Mouse (Mus musculus) heart, embryonic 16.5 days (tissue): ENCODE data around the gene Chmp1a. TPM values are rescaled to one million over a fixed set of nuclear protein-coding genes. Genes with fewer than 3 reads are reported as not detected.

ENCODE experiments used
- ATAC-seq: fragments of 200-750 bp; cut with Nextera tagmentation; replicated peaks from 2 replicates; pipeline ENCODE4 v1.8.0; 2017; ENCODE audit warnings: moderate number of reproducible peaks; ENCODE audit not compliant: insufficient read depth, low FRiP score; ENCODE audit errors: extremely low read depth
- H3K27ac ChIP-seq: fragments of 300-500 bp; sonication (generic); 2 replicates; pipeline ENCODE4 v1.5.1; 2014; ENCODE audit warnings: mild to moderate bottlenecking, low read length, control low read depth, moderate library complexity
- H3K27me3 ChIP-seq: fragments of 300-500 bp; sonication (generic); 2 replicates; pipeline ENCODE4 v1.6.1; 2014; ENCODE audit warnings: low read length, mixed read lengths; ENCODE audit not compliant: control insufficient read depth, insufficient read depth
- H3K36me3 ChIP-seq: fragments of 300-500 bp; sonication (generic); 2 replicates; pipeline ENCODE4 v1.6.1; 2014; ENCODE audit not compliant: control insufficient read depth, insufficient read depth
- H3K4me1 ChIP-seq: fragments of 300-500 bp; sonication (generic); 2 replicates; pipeline ENCODE4 v1.6.1; 2014; ENCODE audit warnings: low read length, mixed read lengths; ENCODE audit not compliant: control insufficient read depth, insufficient read depth
- H3K4me2 ChIP-seq: fragments of 300-500 bp; sonication (generic); 2 replicates; pipeline ENCODE4 v1.6.1; 2014; ENCODE audit warnings: low read depth, mild to moderate bottlenecking, control low read depth, low read length
- H3K4me3 ChIP-seq: fragments of 300-500 bp; sonication (generic); 2 replicates; pipeline ENCODE4 v1.5.1; 2014; ENCODE audit warnings: mild to moderate bottlenecking, control low read depth, low read length
- H3K9ac ChIP-seq: fragments of 300-500 bp; sonication (generic); 2 replicates; pipeline ENCODE4 v1.6.1; 2014; ENCODE audit warnings: low read length, control low read depth
- H3K9me3 ChIP-seq: fragments of 300-500 bp; sonication (generic); replicated peaks from 2 replicates; pipeline ENCODE4 v1.6.1; 2016; ENCODE audit warnings: low read length; ENCODE audit not compliant: control insufficient read depth
- WGBS: fragments of 180-500 bp; shearing (Covaris S2); extraction: QIAGEN DNeasy Blood & Tissue Kit; methylation state at CpG from one replicate; pipeline ENCODE4 v1.1.7; 2014; 5-methylcytosine and 5-hydroxymethylcytosine counted together
- polyA plus RNA-seq: library from polyadenylated mRNA; unstranded; fragments of >200 nt; fragmentation: Nextera tagmentation; extraction: Ambion mirVana; gene quantifications from 2 replicates; pipeline ENCODE4 v1.2.1, GENCODE M21; 2015

Chmp1a gene
- polyA plus RNA-seq, 1 experiment from 2014 or later, result 108 TPM

DNA sequence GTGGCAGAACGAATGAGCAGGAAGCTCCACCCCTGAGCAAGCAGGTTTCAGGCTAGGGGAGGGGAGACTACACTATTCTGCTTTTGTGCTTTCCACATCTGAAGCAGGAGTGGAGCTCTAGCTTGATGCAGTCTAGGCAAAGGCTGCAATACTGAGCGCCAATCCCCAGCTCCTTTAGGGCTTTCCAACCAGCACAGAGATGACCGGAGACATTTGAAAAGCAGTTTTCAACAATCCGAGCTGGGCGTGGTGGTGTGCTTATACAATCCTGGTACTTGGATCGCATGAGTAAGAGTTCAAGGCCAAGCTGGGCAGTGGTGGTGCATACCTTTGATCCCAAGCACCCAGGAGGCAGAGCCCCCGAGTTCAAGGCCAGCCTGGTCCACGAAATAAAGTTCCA lies 20.7 kb downstream of the Chmp1a start:
- ATAC-seq, result no peak
- no peaks in the 10 kb centered on the region for H3K27me3 ChIP-seq
- H3K4me2 ChIP-seq, result no peak overlapping the region
- 70% methylated on average over 7 of the region's 8 CpGs for WGBS
- no peaks in the 10 kb centered on the region for H3K4me1 ChIP-seq
- H3K9ac ChIP-seq, result no peak overlapping the region
- no peak overlapping the region for H3K27ac ChIP-seq
- H3K4me3 ChIP-seq, result no peak overlapping the region
- no peaks in the 10 kb centered on the region for H3K9me3 ChIP-seq
- H3K36me3 ChIP-seq, result no peaks in the 10 kb centered on the region

DNA sequence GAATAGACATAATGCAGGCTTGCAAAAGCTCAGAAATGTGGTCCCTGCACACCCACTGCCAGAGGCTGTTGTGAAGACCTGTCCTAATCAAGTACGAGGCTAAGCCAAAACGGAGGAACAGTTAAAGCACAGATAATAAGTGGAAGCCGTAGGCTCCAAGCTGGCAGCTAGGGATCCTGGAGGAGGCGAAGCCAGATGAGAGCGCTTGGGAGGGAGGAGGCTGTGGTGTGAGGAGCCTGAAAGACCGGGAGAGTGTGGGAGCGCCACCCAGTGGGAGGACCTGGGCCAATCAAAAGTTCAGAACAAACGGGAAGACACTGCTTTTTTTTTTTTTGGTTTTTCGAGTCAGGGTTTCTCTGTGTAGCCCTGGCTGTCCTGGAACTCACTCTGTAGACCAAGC lies 21.9 kb downstream of the Chmp1a start:
- Histone ChIP-seq H3K9ac (no peak overlapping the region), H3K27me3 (no peaks in the 10 kb centered on the region), H3K27ac (no peak overlapping the region), H3K36me3 (no peaks in the 10 kb centered on the region), H3K4me1 (no peaks in the 10 kb centered on the region), H3K4me2 (peak overlapping the region; percentile 13; the same call in 1 of the 2 replicates), H3K9me3 (no peaks in the 10 kb centered on the region), H3K4me3 (no peak overlapping the region)
- WGBS, result 1% methylated on average over 9 of the region's 9 CpGs
- peak; percentile 63 for ATAC-seq

DNA sequence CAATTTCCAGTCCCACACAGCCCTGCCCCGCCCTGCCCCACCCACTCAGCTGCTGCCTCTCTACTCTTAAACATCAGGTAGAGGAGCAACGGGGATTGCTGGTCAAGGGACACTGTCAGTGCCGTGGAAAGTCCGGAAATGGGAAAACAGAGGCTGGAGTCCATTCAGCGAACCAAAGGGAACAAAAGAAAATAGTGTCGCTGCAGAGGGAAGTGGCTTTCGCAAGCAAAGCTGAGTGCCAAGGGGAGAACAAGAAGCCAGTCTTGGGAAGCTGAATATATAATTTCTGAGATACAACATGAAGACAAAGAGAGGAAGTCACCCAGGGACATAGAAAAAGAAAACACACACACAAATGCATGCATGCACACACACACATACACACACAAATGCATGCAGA lies 23.7 kb downstream of the Chmp1a start:
- no peak overlapping the region for H3K27ac ChIP-seq
- ATAC-seq, result no peak
- WGBS, result 76% methylated on average over 7 of the region's 7 CpGs
- H3K9ac ChIP-seq, result no peak overlapping the region
- no peaks in the 10 kb centered on the region for H3K4me1 ChIP-seq
- no peak overlapping the region for H3K4me2 ChIP-seq
- H3K9me3 ChIP-seq, result no peaks in the 10 kb centered on the region
- H3K36me3 ChIP-seq, result no peaks in the 10 kb centered on the region
- no peaks in the 10 kb centered on the region for H3K27me3 ChIP-seq
- H3K4me3 ChIP-seq, result no peak overlapping the region

DNA sequence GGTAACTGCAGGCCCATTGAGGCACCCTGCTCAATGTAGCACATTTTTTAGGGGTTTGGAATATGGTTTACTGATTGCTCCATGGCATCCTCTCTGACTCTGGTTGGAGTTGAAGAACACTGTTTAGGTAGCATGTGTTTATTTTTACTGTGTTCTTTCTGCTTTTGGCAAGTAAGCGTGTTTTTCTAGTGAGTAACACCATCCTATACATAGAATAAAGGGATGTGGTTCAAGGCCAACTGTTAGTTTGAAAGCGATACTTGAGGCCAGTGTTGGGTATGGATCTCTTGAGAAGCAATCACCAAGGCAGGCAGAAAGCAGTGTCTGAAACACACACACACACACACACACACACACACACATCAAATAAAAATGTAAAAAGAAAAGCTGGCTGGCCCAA lies 24.6 kb downstream of the Chmp1a start:
- WGBS, result 70% methylated on average over 2 of the region's 2 CpGs
- Histone ChIP-seq H3K4me3 (no peak overlapping the region), H3K36me3 (no peaks in the 10 kb centered on the region), H3K4me2 (no peak overlapping the region), H3K27me3 (no peaks in the 10 kb centered on the region), H3K27ac (no peak overlapping the region), H3K9me3 (no peaks in the 10 kb centered on the region), H3K9ac (no peak overlapping the region), H3K4me1 (no peaks in the 10 kb centered on the region)
- ATAC-seq, result no peak

DNA sequence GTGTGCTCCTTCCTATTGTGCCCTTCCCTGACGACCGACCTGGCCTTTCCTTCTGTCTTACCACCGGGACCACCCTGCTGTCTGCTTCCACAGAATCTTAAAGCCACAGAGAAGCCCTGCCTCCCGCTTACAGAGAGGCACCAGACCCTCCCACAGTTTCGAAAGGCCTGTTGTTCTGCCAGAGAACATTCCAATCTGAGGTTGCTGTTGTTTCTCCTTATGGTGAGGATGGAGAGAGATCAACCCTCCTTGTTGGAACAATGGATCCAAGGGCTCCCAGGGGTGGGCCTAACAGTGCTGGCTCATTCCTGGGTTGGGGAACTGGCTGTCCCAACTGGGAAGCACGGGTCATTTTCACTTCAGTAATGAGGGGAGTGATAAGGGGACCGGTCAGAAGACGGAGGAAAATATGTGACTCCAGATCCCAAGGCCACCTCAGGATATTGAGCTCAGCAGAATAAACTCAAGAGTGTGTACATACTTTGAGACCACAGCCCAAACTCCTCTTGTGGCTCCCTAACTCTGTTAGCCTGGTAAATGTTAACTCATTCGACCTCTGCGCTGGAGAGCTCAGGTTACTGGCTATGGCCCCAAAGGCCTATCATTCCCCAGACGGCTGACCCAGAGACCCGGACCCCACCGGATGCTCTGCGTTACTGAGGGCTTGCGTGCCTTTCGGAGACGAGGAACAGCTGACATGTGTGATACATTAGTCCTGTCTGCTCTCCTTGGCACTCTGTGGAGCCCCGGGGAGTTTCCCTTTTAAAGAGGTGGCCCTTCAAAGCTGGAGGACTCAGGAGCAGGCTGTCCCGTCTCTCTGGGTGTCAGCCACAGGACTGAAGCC lies 26.8 kb downstream of the Chmp1a start, which contains the start of gene Dpep1:
TSS of gene Dpep1 (plus strand) at position 677 of the 844 bp plus-strand sequence.
- ATAC-seq, result peak; percentile 34; the same call in 1 of the 2 replicates

DNA sequence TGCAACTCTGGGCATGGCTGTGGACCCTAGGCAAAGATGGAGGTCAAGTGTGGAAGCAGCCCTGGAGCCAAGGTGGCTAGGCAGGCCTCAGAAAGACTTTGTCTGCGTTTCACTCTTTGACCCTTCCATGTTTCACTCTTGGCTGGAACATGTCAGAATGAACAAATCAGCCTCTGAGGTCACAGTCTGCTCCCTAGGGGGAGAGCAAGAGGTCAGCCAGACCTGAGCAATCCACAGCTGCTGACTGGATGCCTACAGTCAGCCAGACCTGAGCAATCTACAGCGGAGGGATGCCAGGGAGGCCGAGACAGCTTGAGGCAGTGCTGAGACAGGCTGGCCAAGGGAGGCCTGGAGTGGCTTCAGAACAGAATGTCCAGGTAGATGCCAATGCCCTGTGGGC lies 31.2 kb downstream of the Chmp1a start:
- ATAC-seq, result no peak
- Histone ChIP-seq H3K4me2 (no peak overlapping the region), H3K36me3 (no peaks in the 10 kb centered on the region), H3K4me3 (no peak overlapping the region), H3K27me3 (no peaks in the 10 kb centered on the region), H3K27ac (no peak overlapping the region), H3K9ac (no peak overlapping the region), H3K4me1 (no peaks in the 10 kb centered on the region), H3K9me3 (peaks cover 6% of the 10 kb centered on the region)
- 67% methylated on average over 3 of the region's 3 CpGs for WGBS

More for the DNA sequence above, 26.8 kb downstream of the Chmp1a start, which contains the start of gene Dpep1:
- no peaks in the 10 kb centered on the region for H3K4me1 ChIP-seq
- H3K4me2 ChIP-seq, result no peak within 1 kb of the TSS
- 34% methylated on average over 19 of the region's 19 CpGs for WGBS
- H3K27me3 ChIP-seq, result no peaks in the 10 kb centered on the region
- H3K4me3 ChIP-seq, result no peak within 1 kb of the TSS
- H3K9me3 ChIP-seq, result no peaks in the 10 kb centered on the region
- no peaks in the 10 kb centered on the region for H3K36me3 ChIP-seq
- H3K9ac ChIP-seq, result no peak within 1 kb of the TSS
- H3K27ac ChIP-seq, result peak within 1 kb of the TSS; percentile 36

DNA sequence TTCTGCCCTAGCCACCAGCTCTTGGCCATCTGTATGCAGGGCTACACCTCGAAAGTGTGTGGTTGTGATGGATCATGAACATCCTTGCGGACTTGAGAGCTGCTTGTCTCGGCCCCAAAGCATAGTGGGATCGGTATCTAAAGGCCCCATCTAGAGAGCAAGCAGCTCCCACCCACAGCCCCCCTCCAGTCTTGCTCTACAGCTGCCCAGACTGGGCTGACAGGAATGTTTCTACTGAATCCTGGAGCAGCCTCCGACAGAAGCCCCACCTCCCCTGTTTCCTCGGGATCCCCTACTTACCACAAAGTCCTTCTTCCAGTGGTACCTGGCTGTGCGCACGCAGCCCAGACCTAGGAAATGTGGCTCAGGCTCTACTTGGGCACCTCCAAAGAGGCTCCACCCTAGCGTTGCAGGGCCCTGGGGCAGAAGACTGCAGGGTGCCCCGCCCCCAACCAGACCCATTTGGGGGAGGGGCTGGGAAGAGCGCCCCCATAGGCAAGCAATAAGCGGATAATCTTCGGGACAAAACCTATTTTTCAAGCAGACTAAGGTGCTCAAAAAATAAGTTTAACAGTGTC lies 54.6 kb downstream of the Chmp1a start, which contains the start of gene Sult5a1:
TSS of gene Sult5a1 (minus strand) at position 428 of the 578 bp plus-strand sequence.
- no peaks in the 10 kb centered on the region for H3K27me3 ChIP-seq
- H3K4me3 ChIP-seq, result no peak within 1 kb of the TSS
- no peak for ATAC-seq
- H3K27ac ChIP-seq, result no peak within 1 kb of the TSS
- WGBS, result 32% methylated on average over 13 of the region's 13 CpGs
- H3K9me3 ChIP-seq, result no peaks in the 10 kb centered on the region
- no peaks in the 10 kb centered on the region for H3K36me3 ChIP-seq
- peaks cover 17% of the 10 kb centered on the region for H3K4me1 ChIP-seq
- peak within 1 kb of the TSS; percentile 39; the same call in 1 of the 2 replicates for H3K4me2 ChIP-seq
- no peak within 1 kb of the TSS for H3K9ac ChIP-seq

DNA sequence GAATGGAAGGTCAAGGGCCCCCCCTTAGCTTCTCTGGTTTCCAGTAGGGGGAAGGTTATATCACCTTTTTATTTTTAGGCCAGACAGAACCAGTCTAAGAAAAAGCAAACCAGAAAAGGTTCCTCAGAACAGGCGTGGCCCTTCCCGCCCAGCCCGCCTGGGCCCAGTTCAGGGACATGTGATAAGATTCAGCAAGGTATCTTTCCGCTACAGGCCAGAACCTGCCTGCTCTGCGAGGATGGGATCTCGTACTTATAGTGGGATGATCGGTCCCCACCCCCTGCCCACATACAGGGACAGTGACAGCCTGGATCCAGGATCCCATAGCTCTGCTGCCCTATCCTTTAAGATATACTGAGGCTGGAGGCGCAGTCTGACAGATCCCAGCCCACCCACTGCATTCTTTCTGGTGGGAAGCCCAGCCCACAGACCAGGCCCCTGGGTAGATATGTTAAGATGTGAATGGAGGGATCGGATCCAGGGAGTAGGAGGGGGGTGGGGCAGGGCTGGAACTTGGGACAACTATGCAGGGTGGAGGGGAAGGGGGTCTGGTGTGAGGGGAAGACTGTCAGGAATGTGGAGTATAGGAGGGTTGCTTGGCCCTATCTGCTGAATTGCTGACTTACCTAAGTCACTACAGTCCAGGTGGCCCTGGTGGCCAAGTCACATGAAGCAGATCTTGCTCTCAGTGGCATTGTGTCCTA lies 56.3 kb downstream of the Chmp1a start:
- no peak overlapping the region for H3K27ac ChIP-seq
- H3K27me3 ChIP-seq, result no peaks in the 10 kb centered on the region
- no peak overlapping the region for H3K4me2 ChIP-seq
- no peak overlapping the region; the same call in 1 of the 2 replicates for H3K9ac ChIP-seq
- H3K4me3 ChIP-seq, result no peak overlapping the region
- no peaks in the 10 kb centered on the region for H3K36me3 ChIP-seq
- H3K4me1 ChIP-seq, result peaks cover 17% of the 10 kb centered on the region
- 0 out of 2 replicates have a peak, but pooled peaks have one; percentile 16 for ATAC-seq
- 54% methylated on average over 9 of the region's 9 CpGs for WGBS
- H3K9me3 ChIP-seq, result no peaks in the 10 kb centered on the region
